In the genomic region with DNA sequence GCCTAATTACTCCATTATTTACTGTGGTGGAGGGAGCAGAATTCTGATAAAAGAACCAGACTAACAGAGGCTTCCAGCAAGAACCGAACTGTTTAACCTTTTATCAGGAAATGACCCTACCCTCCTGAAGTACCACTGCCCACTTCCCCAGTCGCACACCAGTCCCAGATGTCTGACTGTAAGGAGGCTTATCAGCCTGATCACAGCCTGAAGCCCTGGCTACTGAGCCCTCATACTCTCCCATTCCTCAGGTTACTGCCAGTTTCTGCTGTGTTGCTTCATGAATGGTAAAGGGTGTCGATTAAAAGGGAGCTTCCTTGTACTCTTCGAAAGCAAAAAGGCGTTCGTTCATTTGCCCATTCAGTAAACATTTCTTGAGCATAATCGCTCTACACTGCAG, we compare ENCODE assay signal across 25 mouse cellular contexts.
A peak's percentile ranks its signal among the peaks of the same experiment; 100 is the strongest.
DNase-seq lines count a peak whose midpoint lies in the region; ATAC-seq lines count a peak whose summit lies in the region.
"Had no signal": no experiment of that assay in that cellular context is flagged by ENCODE, and none has a peak within 500 bp of the region (broad histone marks: within the 10 kb centered on the region; RNA-seq: fewer than 3 reads in every experiment).

No protein-coding gene starts in this region.

- peaks cover 7% of the 10 kb centered on the region for H3K4me1 ChIP-seq in forebrain, embryonic 12.5 days
- peaks cover 17% of the 10 kb centered on the region for H3K4me1 ChIP-seq in forebrain, embryonic 10.5 days
- 0 out of 2 replicates have a peak, but pooled peaks cover 3% of the 10 kb centered on the region for H3K4me1 ChIP-seq in kidney, embryonic 15.5 days
- H3K4me1 ChIP-seq in neural tube, embryonic 14.5 days (ENCODE audit: control insufficient read depth, insufficient read depth, low read length) = no peaks in the 10 kb centered on the region
- peaks cover 16% of the 10 kb centered on the region for H3K4me1 ChIP-seq in neural tube, embryonic 15.5 days

- no peak overlapping the region for H3K9ac ChIP-seq in forebrain, embryonic 12.5 days
- H3K9ac ChIP-seq in kidney, embryonic 15.5 days = no peak overlapping the region
- no peak overlapping the region for H3K9ac ChIP-seq in neural tube, embryonic 14.5 days (replicated peaks; ENCODE audit: low read depth, low read length)
- H3K9ac ChIP-seq in neural tube, embryonic 15.5 days (replicated peaks) = no peak overlapping the region
- H3K9ac ChIP-seq: embryonic facial prominence, embryonic 15.5 days; heart, embryonic 13.5 days; hindbrain, embryonic 13.5 days had no signal

- H3K27me3 ChIP-seq in forebrain, embryonic 12.5 days = no peaks in the 10 kb centered on the region
- H3K27me3 ChIP-seq in forebrain, embryonic 10.5 days (ENCODE audit: poor library complexity, severe bottlenecking) = no peaks in the 10 kb centered on the region
- no peaks in the 10 kb centered on the region for H3K27me3 ChIP-seq in kidney, embryonic 15.5 days
- no peaks in the 10 kb centered on the region for H3K27me3 ChIP-seq in neural tube, embryonic 14.5 days (ENCODE audit: control insufficient read depth, insufficient read depth, low read length)
- no peaks in the 10 kb centered on the region for H3K27me3 ChIP-seq in neural tube, embryonic 15.5 days (replicated peaks)
- H3K27me3 ChIP-seq: embryonic facial prominence, embryonic 15.5 days; heart, embryonic 13.5 days; hindbrain, embryonic 13.5 days had no signal

- H3K27ac ChIP-seq in forebrain, embryonic 12.5 days = no peak overlapping the region
- H3K27ac ChIP-seq in forebrain, embryonic 10.5 days = no peak overlapping the region
- H3K27ac ChIP-seq in kidney, embryonic 15.5 days = no peak overlapping the region
- no peak overlapping the region for H3K27ac ChIP-seq in neural tube, embryonic 14.5 days (ENCODE audit: low read depth, low read length)
- H3K27ac ChIP-seq in neural tube, embryonic 15.5 days (replicated peaks) = no peak overlapping the region; the same call in 1 of the 2 replicates
- H3K27ac ChIP-seq: embryonic facial prominence, embryonic 15.5 days; gastrocnemius, adult 2 months; heart, embryonic 13.5 days; hindbrain, embryonic 13.5 days had no signal

- H3K4me3 ChIP-seq in forebrain, embryonic 12.5 days (replicated peaks) = no peak overlapping the region
- H3K4me3 ChIP-seq in forebrain, embryonic 10.5 days = no peak overlapping the region
- no peak overlapping the region for H3K4me3 ChIP-seq in kidney, embryonic 15.5 days (replicated peaks)
- no peak overlapping the region for H3K4me3 ChIP-seq in neural tube, embryonic 14.5 days (ENCODE audit: low read depth, low read length)
- no peak overlapping the region for H3K4me3 ChIP-seq in neural tube, embryonic 15.5 days (replicated peaks)
- H3K4me3 ChIP-seq: embryonic facial prominence, embryonic 15.5 days; erythroblast, embryonic 14.5 days; gastrocnemius, adult 2 months; heart, embryonic 13.5 days; hindbrain, embryonic 13.5 days had no signal

- no peaks in the 10 kb centered on the region for H3K36me3 ChIP-seq in forebrain, embryonic 12.5 days (replicated peaks)
- no peaks in the 10 kb centered on the region for H3K36me3 ChIP-seq in forebrain, embryonic 10.5 days (replicated peaks)
- H3K36me3 ChIP-seq in kidney, embryonic 15.5 days = no peaks in the 10 kb centered on the region
- H3K36me3 ChIP-seq in neural tube, embryonic 14.5 days (ENCODE audit: control insufficient read depth, insufficient read depth, low read length) = no peaks in the 10 kb centered on the region
- H3K36me3 ChIP-seq in neural tube, embryonic 15.5 days = no peaks in the 10 kb centered on the region
- H3K36me3 ChIP-seq: embryonic facial prominence, embryonic 15.5 days; G1E; heart, embryonic 13.5 days; hindbrain, embryonic 13.5 days had no signal

- intact Hi-C loops in heart, postnatal 14 days (cut with DNase I) = no loop called here

- no peak overlapping the region for H3K4me2 ChIP-seq in forebrain, embryonic 12.5 days
- no peak overlapping the region for H3K4me2 ChIP-seq in kidney, embryonic 15.5 days
- H3K4me2 ChIP-seq in neural tube, embryonic 14.5 days (ENCODE audit: low read depth, low read length) = no peak overlapping the region
- no peak overlapping the region for H3K4me2 ChIP-seq in neural tube, embryonic 15.5 days
- H3K4me2 ChIP-seq: embryonic facial prominence, embryonic 15.5 days; heart, embryonic 13.5 days; hindbrain, embryonic 13.5 days had no signal

- WGBS in forebrain, embryonic 12.5 days = 77% methylated on average over 7 of the region's 7 CpGs
- WGBS in forebrain, embryonic 10.5 days = 87% methylated on average over 7 of the region's 7 CpGs
- 74% methylated on average over 7 of the region's 7 CpGs for WGBS in kidney, embryonic 15.5 days
- 85% methylated on average over 7 of the region's 7 CpGs for WGBS in neural tube, embryonic 14.5 days
- WGBS in neural tube, embryonic 15.5 days = 78% methylated on average over 7 of the region's 7 CpGs

- ATAC-seq in forebrain, embryonic 12.5 days (ENCODE audit: low FRiP score) = peak; percentile 34; the same call in 1 of the 2 replicates
- peak; percentile 54; the same call in 1 of the 2 replicates for ATAC-seq in kidney, embryonic 15.5 days (replicated peaks; ENCODE audit: low FRiP score)
- peak; percentile 51; the same call in 1 of the 2 replicates for ATAC-seq in neural tube, embryonic 14.5 days (ENCODE audit: low read depth)
- ATAC-seq in neural tube, embryonic 15.5 days (ENCODE audit: low FRiP score) = no peak
- ATAC-seq: CD4-positive, CD25-positive, alpha-beta regulatory T cell, adult 4 months; inflammation-experienced regulatory T-cells, adult 6 months had no signal

- H3K9me3 ChIP-seq in forebrain, embryonic 12.5 days = no peaks in the 10 kb centered on the region
- H3K9me3 ChIP-seq in forebrain, embryonic 10.5 days = no peaks in the 10 kb centered on the region
- no peaks in the 10 kb centered on the region for H3K9me3 ChIP-seq in kidney, embryonic 15.5 days (replicated peaks)
- H3K9me3 ChIP-seq in neural tube, embryonic 14.5 days (ENCODE audit: control insufficient read depth, low read length) = no peaks in the 10 kb centered on the region
- H3K9me3 ChIP-seq in neural tube, embryonic 15.5 days (replicated peaks) = no peaks in the 10 kb centered on the region
- H3K9me3 ChIP-seq: embryonic facial prominence, embryonic 15.5 days; heart, embryonic 13.5 days; hindbrain, embryonic 13.5 days had no signal

- no peak for DNase-seq in forebrain, embryonic 10.5 days (ENCODE audit: extremely low spot score, low spot score)
- peak; percentile 65 for DNase-seq in heart, adult 11 months
- no peak for DNase-seq in heart, postnatal 14 days
- no peak for DNase-seq in kidney, adult 8-10 months
- DNase-seq: adrenal gland, adult 8-10 months; adrenal gland, postnatal 36 days; B cell, adult 2 months; cerebellum, adult 11 months; cerebellum, adult 8-10 months; cerebellum, postnatal 14 days; embryo, embryonic 11 days; gastrocnemius, adult 2 months; gastrocnemius, postnatal 25 days; heart, postnatal 4 days had no signal
